Comparison of ENCODE assay signal across 8 mouse cellular contexts in the genomic region with DNA sequence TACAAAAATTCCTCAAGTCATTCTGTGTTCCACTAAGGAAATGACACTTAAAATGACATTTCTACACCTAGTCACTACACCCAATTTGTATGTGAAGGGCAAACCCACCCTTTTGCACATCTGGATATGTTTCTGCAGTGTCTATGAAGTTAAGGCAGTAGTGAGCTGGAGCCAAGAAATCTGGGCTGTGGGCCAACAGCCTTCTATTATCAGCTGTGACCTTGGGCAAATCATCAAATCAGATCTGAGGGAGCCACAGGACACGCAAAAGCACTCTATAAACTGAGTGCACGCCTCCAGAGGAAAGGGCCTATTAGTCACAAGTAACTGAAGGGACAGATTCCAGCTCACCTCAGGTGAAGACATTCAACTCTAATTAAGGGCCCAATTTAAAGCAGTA. TPM values are rescaled to one million over a fixed set of nuclear protein-coding genes. Genes with fewer than 3 reads are reported as not detected.
DNase-seq lines count a peak whose midpoint lies in the region; ATAC-seq and TF ChIP-seq lines count a peak whose summit lies in the region.

No protein-coding gene starts in this region.

- WGBS in midbrain, embryonic 12.5 days = 64% methylated on average over 2 of the region's 2 CpGs
- WGBS in midbrain, embryonic 11.5 days = 84% methylated on average over 2 of the region's 2 CpGs
- WGBS in hindbrain, postnatal 0 days = 22% methylated on average over 2 of the region's 2 CpGs
- WGBS in liver, embryonic 15.5 days (ENCODE audit: insufficient replicate concordance) = 37% methylated on average over 2 of the region's 2 CpGs

- TF ChIP-seq CTCF in embryonic fibroblast, embryonic 13.5 days (IDR thresholded peaks at IDR 0.05; ENCODE audit: borderline replicate concordance, insufficient read depth, low read length) = no peak
- TF ChIP-seq CTCF in hindbrain, postnatal 0 days (IDR thresholded peaks at IDR 0.05; ENCODE audit: low read depth) = no peak
- TF ChIP-seq CTCF in testis, adult 2 months (IDR thresholded peaks at IDR 0.05; ENCODE audit: control insufficient read depth, insufficient read depth, insufficient replicate concordance, low read depth, low read length) = no peak

- H3K9me3 ChIP-seq in midbrain, embryonic 12.5 days = no peaks in the 10 kb centered on the region
- H3K9me3 ChIP-seq in midbrain, embryonic 11.5 days (ENCODE audit: control insufficient read depth, low read length) = no peaks in the 10 kb centered on the region
- H3K9me3 ChIP-seq in hindbrain, postnatal 0 days (ENCODE audit: low read length) = no peaks in the 10 kb centered on the region
- no peaks in the 10 kb centered on the region for H3K9me3 ChIP-seq in liver, embryonic 15.5 days (replicated peaks)

- H3K27ac ChIP-seq in midbrain, embryonic 12.5 days (replicated peaks) = no peak overlapping the region
- H3K27ac ChIP-seq in midbrain, embryonic 11.5 days (ENCODE audit: low read depth, low read length) = no peak overlapping the region
- H3K27ac ChIP-seq in embryonic fibroblast, embryonic 13.5 days (ENCODE audit: insufficient read depth, low read length) = peak overlapping the region; percentile 14
- no peak overlapping the region for H3K27ac ChIP-seq in hindbrain, postnatal 0 days
- no peak overlapping the region for H3K27ac ChIP-seq in liver, embryonic 15.5 days (replicated peaks)
- H3K27ac ChIP-seq in testis, adult 2 months (ENCODE audit: control insufficient read depth, insufficient read depth, low read depth, low read length) = peak overlapping the region; percentile 19; the same call in 1 of the 2 replicates

- H3K9ac ChIP-seq in midbrain, embryonic 12.5 days (replicated peaks) = no peak overlapping the region
- H3K9ac ChIP-seq in midbrain, embryonic 11.5 days (ENCODE audit: low read length) = no peak overlapping the region
- H3K9ac ChIP-seq in hindbrain, postnatal 0 days (replicated peaks; ENCODE audit: low read length) = no peak overlapping the region
- H3K9ac ChIP-seq in liver, embryonic 15.5 days = no peak overlapping the region

- H3K4me3 ChIP-seq in midbrain, embryonic 12.5 days = no peak overlapping the region
- no peak overlapping the region for H3K4me3 ChIP-seq in midbrain, embryonic 11.5 days (ENCODE audit: low read depth, low read length)
- H3K4me3 ChIP-seq in embryonic fibroblast, embryonic 13.5 days (ENCODE audit: insufficient read depth, low read length) = peak overlapping the region; percentile 27
- H3K4me3 ChIP-seq in hindbrain, postnatal 0 days (ENCODE audit: low read length) = no peak overlapping the region
- H3K4me3 ChIP-seq in liver, embryonic 15.5 days (replicated peaks) = no peak overlapping the region
- H3K4me3 ChIP-seq in testis, adult 2 months (ENCODE audit: control insufficient read depth, low read depth, low read length) = no peak overlapping the region

- TF ChIP-seq POLR2A in embryonic fibroblast, embryonic 13.5 days (IDR thresholded peaks at IDR 0.05; ENCODE audit: low read depth, low read length) = no peak
- TF ChIP-seq POLR2A in testis, adult 2 months (IDR thresholded peaks at IDR 0.05; ENCODE audit: control insufficient read depth, low read depth, low read length) = no peak

- DNase-seq in midbrain, embryonic 11.5 days (ENCODE audit: low spot score, missing footprints) = no peak
- DNase-seq in hindbrain, postnatal 0 days (ENCODE audit: low spot score) = peak; percentile 33
- no peak for DNase-seq in frontal cortex, postnatal 36 days (ENCODE audit: low spot score in 2 of 2)
- DNase-seq in layer of hippocampus, adult 9-11 months = no peak

- peaks cover 47% of the 10 kb centered on the region for H3K36me3 ChIP-seq in midbrain, embryonic 12.5 days
- H3K36me3 ChIP-seq in midbrain, embryonic 11.5 days (ENCODE audit: control insufficient read depth, insufficient read depth, low read length) = peaks cover 28% of the 10 kb centered on the region
- peaks cover 19% of the 10 kb centered on the region for H3K36me3 ChIP-seq in hindbrain, postnatal 0 days (ENCODE audit: insufficient read depth, low read length)
- H3K36me3 ChIP-seq in liver, embryonic 15.5 days (replicated peaks) = peaks cover 38% of the 10 kb centered on the region
- no peaks in the 10 kb centered on the region; the same call in 1 of the 2 replicates for H3K36me3 ChIP-seq in testis, adult 2 months (ENCODE audit: control insufficient read depth, insufficient read depth, low read length)

- ATAC-seq in midbrain, embryonic 12.5 days (ENCODE audit: low FRiP score, low read depth) = no peak
- ATAC-seq in midbrain, embryonic 11.5 days (ENCODE audit: low FRiP score) = no peak
- no peak for ATAC-seq in hindbrain, postnatal 0 days
- ATAC-seq in liver, embryonic 15.5 days (ENCODE audit: insufficient read depth) = no peak

- H3K4me2 ChIP-seq in midbrain, embryonic 12.5 days (replicated peaks) = peak overlapping the region; percentile 93; the same call in 1 of the 2 replicates
- H3K4me2 ChIP-seq in midbrain, embryonic 11.5 days = no peak overlapping the region
- H3K4me2 ChIP-seq in hindbrain, postnatal 0 days (ENCODE audit: low read depth, low read length) = peak overlapping the region; percentile 95
- 0 out of 2 replicates have a peak overlapping the region, but pooled peaks have one; percentile 98 for H3K4me2 ChIP-seq in liver, embryonic 15.5 days

- H3K27me3 ChIP-seq in midbrain, embryonic 12.5 days = no peaks in the 10 kb centered on the region
- H3K27me3 ChIP-seq in midbrain, embryonic 11.5 days (ENCODE audit: control insufficient read depth, insufficient read depth, low read length) = no peaks in the 10 kb centered on the region
- no peaks in the 10 kb centered on the region for H3K27me3 ChIP-seq in hindbrain, postnatal 0 days (ENCODE audit: insufficient read depth, low read length)
- no peaks in the 10 kb centered on the region for H3K27me3 ChIP-seq in liver, embryonic 15.5 days
- H3K27me3 ChIP-seq in testis, adult 2 months (ENCODE audit: control insufficient read depth, insufficient read depth, low read length) = no peaks in the 10 kb centered on the region

- H3K4me1 ChIP-seq in midbrain, embryonic 12.5 days = peaks cover 31% of the 10 kb centered on the region
- H3K4me1 ChIP-seq in midbrain, embryonic 11.5 days (ENCODE audit: control insufficient read depth, insufficient read depth, low read length) = peaks cover 17% of the 10 kb centered on the region
- peaks cover 5% of the 10 kb centered on the region for H3K4me1 ChIP-seq in embryonic fibroblast, embryonic 13.5 days (ENCODE audit: control insufficient read depth, insufficient read depth, low read length)
- peaks cover 6% of the 10 kb centered on the region for H3K4me1 ChIP-seq in hindbrain, postnatal 0 days (ENCODE audit: insufficient read depth, low read length)
- H3K4me1 ChIP-seq in liver, embryonic 15.5 days (replicated peaks) = peaks cover 49% of the 10 kb centered on the region
- H3K4me1 ChIP-seq in testis, adult 2 months (ENCODE audit: control insufficient read depth, insufficient read depth, low read length) = peaks cover 3% of the 10 kb centered on the region; the same call in 1 of the 2 replicates

RNA-seq across cellular contexts. Expression of a gene that starts 3.2 kb away (rescaled TPM):
- 119 TPM in 2 replicates for polyA plus RNA-seq in midbrain, embryonic 12.5 days (2016; fragmentation: Nextera tagmentation; extraction: Ambion mirVana)
- 86.7 and 90.2 TPM in 2 replicates for polyA plus RNA-seq in midbrain, embryonic 11.5 days (2014; fragmentation: Nextera tagmentation; extraction: Ambion mirVana)
- 31.2 and 39.4 TPM in 2 replicates for polyA plus RNA-seq in embryonic fibroblast, embryonic 13.5 days (2011; ENCODE audit: insufficient read length, low read depth, missing spikeins)
- 108 and 127 TPM in 2 replicates for total RNA-seq in hindbrain, postnatal 0 days (2014; rRNA removed)
- polyA plus RNA-seq in hindbrain, postnatal 0 days (2015; fragmentation: Nextera tagmentation; extraction: Ambion mirVana) = 62.6 and 66.2 TPM in 2 replicates
- polyA plus RNA-seq in liver, embryonic 15.5 days (2015; fragmentation: Nextera tagmentation; extraction: Ambion mirVana) = 22.1 and 23.7 TPM in 2 replicates
- 64.7 and 65.8 TPM in 2 replicates for polyA plus RNA-seq in testis, adult 2 months (2012; rRNA removed)

Comparison
In these comparisons a context has a peak if more than half of its experiments do, and no peak if none do; other contexts are left out.
1. H3K27ac ChIP-seq: peak in embryonic fibroblast, embryonic 13.5 days (single experiment) and testis, adult 2 months (single experiment); none in midbrain, embryonic 12.5 days (single experiment), midbrain, embryonic 11.5 days (single experiment), hindbrain, postnatal 0 days (single experiment) and liver, embryonic 15.5 days (single experiment).